Mouse (Mus musculus) small intestine, adult 2 months (tissue): ENCODE results near the gene Mtus2.

ENCODE experiments used
- CTCF ChIP-seq: fragments of 200-500 bp; IDR thresholded peaks from 2 replicates; pipeline ENCODE4 v1.5.1; 2012; ENCODE audit warnings: low read depth, mild to moderate bottlenecking, control low read depth, inconsistent platforms, low read length, moderate library complexity, mixed read lengths; ENCODE audit not compliant: insufficient replicate concordance, insufficient read length; ENCODE audit errors: extremely low read depth
- POLR2A ChIP-seq: fragments of 200-500 bp; IDR thresholded peaks from 2 replicates; pipeline ENCODE4 v1.6.1; 2012; ENCODE audit warnings: low read depth, mild to moderate bottlenecking, control low read depth, inconsistent platforms, low read length, moderate library complexity

DNA sequence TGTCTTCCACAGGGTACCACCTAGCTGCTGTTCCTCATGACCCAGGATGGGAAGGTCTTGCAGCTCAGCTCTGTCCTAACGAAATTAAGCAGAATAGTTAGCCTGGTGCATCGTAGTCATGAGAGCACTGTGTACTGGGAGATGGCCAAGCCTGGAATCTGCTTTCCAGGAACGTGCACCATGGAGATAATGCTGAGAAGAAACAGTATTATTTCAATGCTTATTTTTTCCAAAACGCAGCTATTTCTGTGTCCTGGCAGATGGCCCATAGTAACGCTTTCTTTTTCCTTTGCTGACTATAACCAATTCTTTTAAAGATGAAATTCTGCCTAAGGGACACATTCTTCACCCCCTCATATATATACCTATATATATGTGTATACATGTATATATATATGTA is 108.1 kb downstream of the Mtus2 start:
- TF ChIP-seq CTCF (no peak), POLR2A (no peak)
